Mouse (Mus musculus): Measurements from ENCODE around the gene Mrps7.
A peak's percentile ranks its signal among the peaks of the same experiment; 100 is the strongest.
"Not testable (repeated sequence)": the region's sequence is repeated elsewhere in the genome, so short reads cannot be mapped to it uniquely, and the experiment has no call there.

Gene Mrps7

DNA sequence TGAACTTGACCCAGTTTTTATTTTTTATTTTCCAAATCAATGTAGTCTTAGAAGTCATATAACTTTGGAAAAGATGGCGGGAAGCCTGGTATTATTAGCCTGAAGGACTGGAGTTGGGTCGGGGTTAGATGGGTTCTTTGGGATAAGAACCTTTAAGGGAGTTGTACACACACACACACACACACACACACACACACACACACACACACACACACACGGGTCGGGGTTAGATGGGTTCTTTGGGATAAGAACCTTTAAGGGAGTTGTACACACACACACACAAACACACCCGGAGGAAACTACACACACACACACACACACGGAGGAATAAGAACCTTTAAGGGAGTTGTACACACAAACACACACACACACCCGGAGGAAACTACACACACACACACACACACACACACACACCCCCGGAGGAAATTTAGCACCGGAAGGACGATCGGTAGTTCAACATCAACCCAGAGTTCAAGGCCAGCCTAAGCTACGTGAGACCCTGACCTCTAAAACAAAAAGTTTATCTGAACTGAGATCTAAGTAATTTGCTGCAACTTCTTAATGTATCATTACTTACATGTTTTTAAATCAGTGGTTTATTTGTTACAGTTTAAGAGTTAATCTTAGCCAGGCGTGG, 24.9 kb downstream of the Mrps7 start:
- no peak for DNase-seq (ENCODE audit: low spot score in 2 of 2)

- no peak for DNase-seq (ENCODE audit: low spot score in 2 of 2)
Observed at GRCm38 (mm10) chr11:115629734-115630531, 26.2 kb downstream of the Mrps7 start.

DNA sequence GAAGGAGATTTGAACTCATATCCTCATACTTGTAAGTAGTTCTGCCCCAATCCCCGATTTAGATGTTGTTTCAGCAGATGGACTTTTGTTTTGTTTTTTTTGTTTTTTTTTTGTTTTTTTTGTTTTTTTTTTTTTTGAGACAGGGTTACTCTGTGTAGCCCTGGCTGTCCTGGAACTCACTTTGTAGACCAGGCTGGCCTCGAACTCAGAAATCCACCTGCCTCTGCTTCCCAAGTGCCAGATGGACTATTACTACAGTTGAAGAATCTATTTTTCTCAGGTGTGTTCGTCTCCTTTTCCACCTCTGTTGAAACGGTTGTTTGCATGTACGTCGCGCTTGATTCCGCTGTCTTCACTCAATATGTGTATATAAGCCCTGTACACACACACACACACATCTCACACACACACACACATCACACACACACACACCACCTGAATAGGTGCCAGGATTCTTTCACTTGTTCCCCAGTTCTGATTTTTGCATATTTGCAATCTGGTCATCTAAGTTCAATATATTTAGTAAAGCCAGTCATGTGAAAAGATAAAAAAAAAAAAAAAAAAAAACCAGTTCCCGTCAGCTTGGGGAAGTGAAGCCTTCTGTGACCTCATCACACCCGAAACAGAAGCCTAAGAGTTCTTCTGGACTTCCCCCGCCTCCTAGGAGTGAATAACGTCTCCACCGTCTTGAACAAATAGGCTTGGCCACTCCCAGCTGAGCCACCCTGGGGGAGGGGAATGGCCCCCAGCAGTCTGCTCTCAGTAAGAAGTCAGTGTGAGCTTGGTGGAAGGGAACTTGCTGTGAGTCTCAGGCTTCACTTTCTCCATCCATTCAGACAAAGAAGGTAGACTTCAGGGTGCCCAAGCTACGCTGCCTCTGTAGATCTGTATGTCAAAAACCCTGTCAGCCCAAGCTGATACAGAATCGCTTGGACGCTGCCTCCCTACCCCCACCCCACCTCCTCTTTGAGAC, 27.1 kb downstream of the Mrps7 start:
- peak; percentile 56 to 72 for DNase-seq (ENCODE audit: low spot score in 2 of 2)

DNA sequence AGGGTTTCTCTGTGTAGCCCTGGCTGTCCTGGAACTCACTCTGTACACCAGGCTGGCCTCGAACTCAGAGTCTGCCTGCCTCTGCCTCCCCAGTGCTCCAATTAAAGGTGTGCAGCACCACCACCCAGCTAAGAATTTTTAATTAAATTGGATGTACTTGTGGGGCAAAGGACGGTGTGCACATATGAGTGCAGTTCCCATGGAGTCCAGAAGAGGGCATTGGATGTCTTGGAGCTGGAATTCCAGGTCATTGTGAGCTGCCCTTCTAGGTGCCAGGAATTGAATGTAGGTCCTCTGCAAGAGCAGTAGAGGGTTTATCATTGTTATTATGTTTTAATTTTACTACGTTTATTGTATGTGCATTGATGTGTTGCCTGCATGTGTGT, 27.8 kb downstream of the Mrps7 start:
- peak in 1 of 2 experiments; percentile 28 for DNase-seq (ENCODE audit: low spot score in 2 of 2)

- no peak for DNase-seq (ENCODE audit: low spot score in 2 of 2)
Observed at GRCm38 (mm10) chr11:115632247-115632646, 28.5 kb downstream of the Mrps7 start.

GRCm38 (mm10) chr11:115632862-115633261, 29.1 kb downstream of the Mrps7 start:
- DNase-seq (ENCODE audit: low spot score in 2 of 2) = no peak

DNA sequence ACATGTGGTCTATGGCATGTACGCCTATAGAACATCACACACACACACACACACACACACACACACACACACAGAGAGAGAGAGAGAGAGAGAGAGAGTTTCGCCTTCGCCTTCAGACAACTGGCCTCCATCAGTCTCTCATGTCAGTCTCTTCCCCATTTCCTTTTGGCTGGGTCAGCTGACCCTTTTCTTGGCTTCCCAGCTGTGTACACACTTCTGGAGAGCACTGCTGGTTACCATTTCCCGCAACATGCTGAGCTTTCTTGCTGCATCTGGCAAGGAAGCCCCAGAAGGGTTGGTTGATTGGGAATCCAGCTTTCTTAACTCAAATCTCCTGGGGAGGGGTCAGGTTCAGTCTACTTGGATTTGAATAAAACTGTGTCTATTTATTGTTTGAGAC, 30.4 kb downstream of the Mrps7 start:
- DNase-seq (ENCODE audit: low spot score in 2 of 2) = no peak

- no peak for DNase-seq (ENCODE audit: low spot score in 2 of 2)
Observed at GRCm38 (mm10) chr11:115635041-115635440, 31.3 kb downstream of the Mrps7 start.

- no peak for DNase-seq (ENCODE audit: low spot score in 2 of 2)
Observed at GRCm38 (mm10) chr11:115635484-115635883, 31.8 kb downstream of the Mrps7 start.

GRCm38 (mm10) chr11:115636960-115637359, 33.2 kb downstream of the Mrps7 start:
- DNase-seq (ENCODE audit: low spot score in 2 of 2) = no peak

- DNase-seq (ENCODE audit: low spot score in 2 of 2) = no peak
Observed at GRCm38 (mm10) chr11:115638498-115639409, 35.0 kb downstream of the Mrps7 start.

- DNase-seq (ENCODE audit: low spot score in 2 of 2) = no peak
Observed at GRCm38 (mm10) chr11:115639540-115639939, 35.8 kb downstream of the Mrps7 start.

DNA sequence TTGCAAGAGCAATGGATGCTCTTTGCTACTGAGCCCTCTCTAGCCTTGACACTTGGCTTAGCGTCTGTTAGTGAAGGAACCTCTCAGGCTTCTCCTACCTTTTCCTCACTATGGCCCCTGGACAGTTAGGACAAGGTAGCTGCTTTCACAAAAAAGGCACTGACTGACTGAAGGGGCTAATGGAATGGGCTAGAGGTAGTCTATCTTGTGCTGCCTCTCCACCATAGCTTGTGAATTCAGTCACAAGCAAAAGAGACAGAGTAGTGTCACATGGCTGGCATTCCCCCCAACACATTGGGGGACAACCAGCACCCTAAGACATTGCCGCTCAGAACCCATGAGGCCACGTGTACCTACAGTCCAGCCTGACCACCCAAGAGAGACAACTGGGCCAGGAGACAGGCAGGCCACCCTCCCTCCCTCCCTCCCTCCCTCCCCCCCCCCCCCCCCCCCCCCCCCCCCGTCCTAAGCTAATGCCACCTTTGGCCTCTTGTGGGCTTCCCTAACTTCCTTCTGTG, 36.6 kb downstream of the Mrps7 start:
- no peak for DNase-seq (ENCODE audit: low spot score in 2 of 2)

DNA sequence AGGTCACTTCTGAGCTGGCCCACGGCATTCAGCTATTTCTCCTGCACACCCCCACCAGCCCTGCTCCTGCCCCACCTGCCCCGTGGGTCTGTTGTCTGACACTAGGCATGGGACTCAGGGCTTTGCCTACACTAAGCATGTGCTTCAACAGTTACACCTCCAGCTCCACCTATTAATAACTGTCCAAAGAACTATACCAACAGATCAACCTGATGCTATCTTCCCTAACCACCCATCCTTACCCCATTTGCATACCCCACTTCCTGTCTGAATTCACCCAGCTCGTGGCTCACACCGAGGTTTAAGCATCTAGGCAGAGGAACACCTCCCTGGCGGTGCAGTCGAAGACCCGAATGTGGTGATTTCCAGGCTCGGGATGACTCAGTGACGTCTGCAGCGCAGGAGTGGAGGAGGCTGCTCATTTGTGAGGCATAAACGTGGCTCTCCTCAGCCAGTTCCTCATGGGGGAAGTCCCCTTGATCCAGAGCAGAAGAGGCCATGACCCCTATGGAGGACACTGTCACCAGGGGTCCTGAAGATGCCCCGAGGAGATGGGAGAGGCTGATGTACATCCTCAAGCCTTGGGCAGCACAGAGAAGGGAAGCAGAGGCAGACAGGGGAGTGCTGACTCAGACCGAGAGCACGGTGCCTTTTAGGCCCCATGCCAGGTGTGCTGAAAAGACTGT, 37.4 kb downstream of the Mrps7 start:
- peak; percentile 28 to 50 for DNase-seq (ENCODE audit: low spot score in 2 of 2)

GRCm38 (mm10) chr11:115641664-115642036, 37.9 kb downstream of the Mrps7 start:
- no peak for DNase-seq (ENCODE audit: low spot score in 2 of 2)

- no peak for DNase-seq (ENCODE audit: low spot score in 2 of 2)
Observed at GRCm38 (mm10) chr11:115642705-115643104, 39.0 kb downstream of the Mrps7 start.

GRCm38 (mm10) chr11:115643265-115643664, 39.5 kb downstream of the Mrps7 start:
- no peak for DNase-seq (ENCODE audit: low spot score in 2 of 2)

DNA sequence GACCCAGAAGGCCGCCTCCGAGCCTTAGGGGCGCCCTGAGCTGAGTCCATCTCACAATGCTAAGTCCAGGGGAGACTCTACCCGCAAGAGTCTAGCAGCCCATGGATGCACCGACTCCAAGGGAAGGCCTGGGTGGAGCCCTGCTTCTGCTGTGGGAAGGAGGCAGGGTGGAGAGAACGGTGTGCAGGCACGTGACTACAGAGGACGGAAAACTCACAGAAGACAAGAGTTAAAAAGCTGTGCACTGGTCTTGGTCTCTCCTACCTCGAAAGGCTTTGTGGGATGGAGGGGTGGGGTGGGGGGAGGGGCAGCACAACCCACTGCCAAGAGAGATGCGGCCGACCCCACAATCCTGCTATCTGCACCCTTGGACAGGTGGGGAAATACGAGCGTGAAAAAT, 40.6 kb downstream of the Mrps7 start:
- DNase-seq (ENCODE audit: low spot score in 2 of 2) = no peak

DNA sequence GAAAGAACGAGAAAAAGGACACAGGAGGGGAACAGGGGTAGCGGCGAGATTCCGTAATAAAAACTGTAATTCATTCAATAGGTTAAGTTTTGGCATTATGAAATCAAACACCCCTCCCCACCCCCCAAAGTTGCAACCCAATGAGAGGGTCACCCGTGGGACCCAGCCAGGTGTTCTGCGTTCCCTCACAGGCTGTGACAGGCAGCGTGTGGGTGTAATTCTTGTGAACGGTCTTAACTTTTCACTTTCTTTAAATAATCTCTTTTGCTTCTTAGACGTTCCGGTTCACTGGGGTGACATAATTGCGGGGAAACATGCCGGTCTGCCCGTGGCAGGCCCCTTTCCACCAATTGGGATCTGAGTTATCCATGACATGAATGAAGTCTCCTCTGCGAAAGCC, 41.8 kb downstream of the Mrps7 start:
- not testable (repeated sequence) for DNase-seq (ENCODE audit: low spot score in 2 of 2)

DNA sequence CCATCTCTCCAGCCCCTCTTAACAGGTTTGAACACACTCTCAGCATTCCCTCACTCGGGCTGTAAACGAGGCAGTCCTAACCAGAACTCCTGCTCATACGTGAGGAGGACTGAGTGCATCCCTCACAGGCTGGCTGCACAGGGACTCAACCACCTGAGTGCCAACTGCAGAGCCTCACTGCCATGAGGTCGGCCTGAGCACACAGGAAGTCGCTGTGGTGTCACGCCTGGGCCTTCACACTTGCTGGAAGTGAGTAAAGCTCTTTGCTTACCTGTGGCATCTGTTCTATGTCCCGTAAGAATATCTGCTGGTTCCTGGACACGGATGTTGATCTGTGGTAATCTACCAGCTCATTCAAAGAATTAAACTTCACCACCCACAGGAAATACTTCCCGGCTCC, 42.7 kb downstream of the Mrps7 start:
- DNase-seq (ENCODE audit: low spot score in 2 of 2) = no peak

All from spleen, postnatal 14 days (tissue).